Mouse (Mus musculus) lung, adult 2 months (tissue): ENCODE measurements at regions not wholly inside any gene's neighbourhood (a gene's known extent, or its start where the extent isn't known, plus 50 kb on each side); places are given as distances from the start of the nearest gene placed in this dataset.

Experiments
- CTCF ChIP-seq: fragments of 200-500 bp; IDR thresholded peaks from 2 replicates; pipeline ENCODE4 v1.5.1; 2011; ENCODE audit warnings: mild to moderate bottlenecking, low read length, control low read depth; ENCODE audit not compliant: insufficient read depth
- POLR2A ChIP-seq: fragments of 200-500 bp; IDR thresholded peaks from 2 replicates; pipeline ENCODE4 v1.6.1; 2011; ENCODE audit warnings: low read depth, mild to moderate bottlenecking, control low read depth, low read length, borderline replicate concordance; ENCODE audit errors: extremely low read depth

GRCm38 (mm10) chr13:39255338-39255737 lies 294.7 kb upstream of the Slc35b3 start:
- no peak for TF ChIP-seq POLR2A
- TF ChIP-seq CTCF, result no peak
